Mouse (Mus musculus) megakaryocyte, embryonic 14.5 days (primary cell): ENCODE results near the gene Dscam.

ENCODE experiments used
- FLI1 ChIP-seq: IDR thresholded peaks from 2 replicates; pipeline ENCODE4 v1.6.1; 2012; ENCODE audit warnings: low read length, inconsistent platforms, mixed read lengths
- GATA1 ChIP-seq: IDR thresholded peaks from 3 replicates; pipeline ENCODE4 v1.6.1; 2012; ENCODE audit warnings: mixed read lengths, low read length, inconsistent platforms, borderline replicate concordance

GRCm38 (mm10) chr16:96682289-96682972 is 488.1 kb downstream of the Dscam start:
- no peak for TF ChIP-seq GATA1
- no peak for TF ChIP-seq FLI1
